Mouse (Mus musculus) liver, postnatal 0 days (tissue): ENCODE data around the gene Nccrp1.

ENCODE experiments used
- CTCF ChIP-seq: sonication (generic); IDR thresholded peaks from 2 replicates; pipeline ENCODE4 v1.5.1; 2016; ENCODE audit warnings: antibody characterized with exemption, low read depth
- EP300 ChIP-seq: IDR thresholded peaks from 2 replicates; pipeline ENCODE4 v1.6.1; 2016; ENCODE audit warnings: antibody characterized with exemption, low read depth, mild to moderate bottlenecking

DNA sequence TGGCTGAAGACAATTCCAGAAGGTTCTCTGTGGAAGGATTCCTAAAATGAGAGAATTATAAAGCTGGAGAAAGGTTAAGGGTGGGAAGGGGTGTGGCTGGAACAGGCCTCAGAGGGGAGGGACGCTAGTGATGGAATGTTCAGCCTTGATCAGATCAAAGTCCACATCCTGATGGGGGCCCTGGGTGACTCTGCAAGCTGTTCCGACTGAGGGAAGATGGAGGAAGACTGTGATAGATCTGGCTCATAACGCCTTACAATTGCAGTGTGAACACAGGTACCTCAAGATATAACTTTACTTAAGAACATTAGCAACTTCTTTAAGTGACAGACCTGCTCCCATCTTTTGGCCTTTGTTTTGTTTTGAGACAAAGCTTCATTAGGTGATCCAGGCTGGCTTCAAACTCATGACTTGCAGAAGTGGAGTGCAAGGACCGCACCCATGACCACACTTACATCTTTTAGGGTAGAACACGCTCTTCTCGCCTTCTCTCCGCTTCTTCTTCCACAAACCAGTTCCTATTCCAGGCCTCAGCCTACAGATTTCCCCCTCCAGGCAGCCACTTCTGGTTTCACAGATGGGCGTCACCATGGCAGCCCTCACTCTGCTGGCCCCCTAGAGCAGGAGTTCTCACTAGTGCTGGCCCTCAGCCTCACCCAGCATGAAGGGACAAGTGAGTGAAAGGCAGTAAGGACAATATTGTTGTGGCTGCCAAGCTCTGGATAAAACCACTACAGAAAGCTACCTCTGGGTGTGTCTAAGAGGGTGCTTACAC, 36.7 kb upstream of the Nccrp1 start:
- TF ChIP-seq CTCF (no peak), EP300 (no peak)
